Mouse (Mus musculus): ENCODE data around the gene Idh3a.

- TF ChIP-seq EP300 (IDR thresholded peaks at IDR 0.05; ENCODE audit: low read depth) = no peak
- TF ChIP-seq CTCF (IDR thresholded peaks at IDR 0.05; ENCODE audit: low read depth) = no peak
Observed at GRCm38 (mm10) chr9:54585839-54586198, 315 bp upstream of the Idh3a start.
